Mouse (Mus musculus): ENCODE results near the gene Dclk3.

GRCm38 (mm10) chr9:111425113-111425512 lies 13.8 kb upstream of the Dclk3 start:
- TF ChIP-seq POLR2A (IDR thresholded peaks at IDR 0.05; ENCODE audit: extremely low read depth, insufficient read depth, low read length), result no peak
- TF ChIP-seq CTCF (IDR thresholded peaks at IDR 0.05; ENCODE audit: extremely low read depth, insufficient read depth, low read length), result no peak
